Mouse (Mus musculus) ES-E14 (cell line): ENCODE results near the gene Msh2. TPM values are rescaled to one million over a fixed set of nuclear protein-coding genes. Genes with fewer than 3 reads are reported as not detected.

Experiments used
- DNase-seq: peaks from one replicate; pipeline ENCODE4 v3.0.0-alpha.2; 2013; ENCODE audit warnings: low read depth, low spot score
- H3K27ac ChIP-seq: 2 replicates; pipeline ENCODE4 v1.5.1; 2012; ENCODE audit warnings: low read depth, mild to moderate bottlenecking, low read length, moderate library complexity, mixed read lengths; ENCODE audit not compliant: poor library complexity, insufficient read depth, severe bottlenecking
- H3K36me3 ChIP-seq: 2 replicates; pipeline ENCODE4 v1.6.1; 2012; ENCODE audit warnings: mild to moderate bottlenecking, low read length, moderate library complexity, mixed read lengths; ENCODE audit not compliant: control insufficient read depth, poor library complexity, insufficient read depth, severe bottlenecking
- H3K4me1 ChIP-seq, 2 experiments: fragments of 150-350 bp in 1 of 2; sonication (generic) in 1 of 2; 2 replicates each; pipeline ENCODE4 v1.6.1; 2012; ENCODE audit warnings: low read length in 2 of 2, mild to moderate bottlenecking in 1 of 2, mixed read lengths in 1 of 2; ENCODE audit not compliant: control insufficient read depth in 2 of 2, insufficient read depth in 2 of 2, poor library complexity in 1 of 2
- H3K4me3 ChIP-seq, 2 experiments: fragments of 150-350 bp in 1 of 2; sonication (generic) in 1 of 2; 2 replicates each; pipeline ENCODE4 v1.5.1; 2012; ENCODE audit warnings: low read length in 2 of 2, low read depth in 1 of 2, mild to moderate bottlenecking in 1 of 2, mixed read lengths in 1 of 2; ENCODE audit not compliant: insufficient read depth in 1 of 2, poor library complexity in 1 of 2, severe bottlenecking in 1 of 2
- H3K9ac ChIP-seq: 2 replicates; pipeline ENCODE4 v1.6.1; 2012; ENCODE audit warnings: low read depth, mild to moderate bottlenecking, low read length, mixed read lengths; ENCODE audit not compliant: poor library complexity, insufficient read depth, severe bottlenecking
- H3K9me3 ChIP-seq: fragments of 150-350 bp; sonication (generic); 2 replicates; pipeline ENCODE4 v1.6.1; 2012; ENCODE audit warnings: low read depth, mild to moderate bottlenecking, low read length; ENCODE audit not compliant: control insufficient read depth, insufficient read depth
- CHD2 ChIP-seq: IDR thresholded peaks from 2 replicates; pipeline ENCODE4 v1.6.1; 2014; ENCODE audit warnings: mild to moderate bottlenecking, low read depth, low read length, inconsistent platforms
- HCFC1 ChIP-seq: IDR thresholded peaks from 2 replicates; pipeline ENCODE4 v1.6.1; 2012; ENCODE audit warnings: low read length, inconsistent platforms, borderline replicate concordance; ENCODE audit not compliant: insufficient read depth
- MAFK ChIP-seq: IDR thresholded peaks from 2 replicates; pipeline ENCODE4 v1.6.1; 2014; ENCODE audit warnings: mild to moderate bottlenecking, low read depth, low read length, inconsistent platforms; ENCODE audit not compliant: insufficient read depth
- ZC3H11A ChIP-seq: IDR thresholded peaks from 2 replicates; pipeline ENCODE4 v1.6.1; 2012; ENCODE audit warnings: low read depth, mild to moderate bottlenecking, inconsistent platforms, low read length, borderline replicate concordance
- ZNF384 ChIP-seq: IDR thresholded peaks from 2 replicates; pipeline ENCODE4 v1.6.1; 2012; ENCODE audit warnings: low read depth, low read length, inconsistent platforms
- in situ Hi-C, 2 experiments: fragments of 600-800 bp; cut with MboI; formaldehyde crosslinking; loops; one replicate each; pipeline ENCODE4 v1.15.1; 2025; ENCODE audit warnings: low sequenced_read_pairs in 2 of 2, inconsistent platforms in 1 of 2; ENCODE audit not compliant: unreplicated experiment in 2 of 2
- total RNA-seq: library from RNA; depleted of rRNA; stranded (reverse); fragments of 300-350 nt; gene quantifications from 2 replicates; pipeline ENCODE4 v1.2.3, GENCODE M21; 2012

Msh2 gene
- total RNA-seq, 1 experiment: 120 TPM

- Histone ChIP-seq H3K27ac (peak overlapping the region; percentile 73; the same call in 1 of the 2 replicates), H3K4me1 (peaks cover 0 to 18% of the 10 kb centered on the region in 2 experiments; a peak in 2 of 4 replicates), H3K9me3 (no peaks in the 10 kb centered on the region), H3K36me3 (peaks cover 19% of the 10 kb centered on the region), H3K9ac (peak overlapping the region; percentile 88), H3K4me3 (peak overlapping the region; percentile 76 to 91)
- TF ChIP-seq ZC3H11A (no peak), HCFC1 (no peak), MAFK (no peak), ZNF384 (no peak), CHD2 (no peak)
- in situ Hi-C loops: no loop called here
- no peak for DNase-seq
Measured at GRCm38 (mm10) chr17:87637056-87637389, 35.1 kb upstream of the Msh2 start.

GRCm38 (mm10) chr17:87639242-87639641, 32.9 kb upstream of the Msh2 start:
- H3K4me3 ChIP-seq: no peak overlapping the region
- TF ChIP-seq MAFK: no peak
- no peak for TF ChIP-seq ZNF384
- no peak for TF ChIP-seq HCFC1
- no peak for TF ChIP-seq CHD2
- TF ChIP-seq ZC3H11A: no peak
- peaks cover 33% of the 10 kb centered on the region for H3K36me3 ChIP-seq
- H3K9me3 ChIP-seq: no peaks in the 10 kb centered on the region
- H3K27ac ChIP-seq: no peak overlapping the region
- in situ Hi-C loops: no loop called here
- no peak overlapping the region for H3K9ac ChIP-seq
- DNase-seq: no peak
- peaks cover 0 to 14% of the 10 kb centered on the region in 2 experiments; a peak in 2 of 4 replicates for H3K4me1 ChIP-seq

GRCm38 (mm10) chr17:87640272-87640671, 31.9 kb upstream of the Msh2 start:
- Histone ChIP-seq H3K4me1 (peaks cover 0 to 7% of the 10 kb centered on the region in 2 experiments; a peak in 2 of 4 replicates), H3K4me3 (peak overlapping the region in 1 of 2 experiments; percentile 15; a peak in 1 of 4 replicates), H3K27ac (no peak overlapping the region), H3K9me3 (no peaks in the 10 kb centered on the region), H3K36me3 (peaks cover 41% of the 10 kb centered on the region), H3K9ac (no peak overlapping the region)
- TF ChIP-seq ZC3H11A: no peak
- TF ChIP-seq HCFC1: no peak
- no peak for TF ChIP-seq MAFK
- TF ChIP-seq CHD2: no peak
- no peak for TF ChIP-seq ZNF384
- no peak for DNase-seq
- in situ Hi-C loops: no loop called here

GRCm38 (mm10) chr17:87641006-87641405, 31.1 kb upstream of the Msh2 start:
- H3K36me3 ChIP-seq: peaks cover 44% of the 10 kb centered on the region
- no peak for TF ChIP-seq HCFC1

GRCm38 (mm10) chr17:87642744-87643143, 29.4 kb upstream of the Msh2 start:
- in situ Hi-C loops: no loop called here
- Histone ChIP-seq H3K36me3 (peaks cover 53% of the 10 kb centered on the region), H3K4me1 (peaks cover 0 to 5% of the 10 kb centered on the region in 2 experiments; a peak in 2 of 4 replicates), H3K9ac (no peak overlapping the region), H3K4me3 (no peak overlapping the region), H3K27ac (no peak overlapping the region), H3K9me3 (no peaks in the 10 kb centered on the region)
- DNase-seq: no peak
- TF ChIP-seq MAFK (no peak), CHD2 (no peak), ZC3H11A (no peak), HCFC1 (no peak), ZNF384 (no peak)

More at GRCm38 (mm10) chr17:87641006-87641405, 31.1 kb upstream of the Msh2 start:
- H3K4me1 ChIP-seq: peaks cover 0 to 5% of the 10 kb centered on the region in 2 experiments; a peak in 2 of 4 replicates
- no peak overlapping the region for H3K27ac ChIP-seq
- H3K9me3 ChIP-seq: no peaks in the 10 kb centered on the region
- DNase-seq: no peak
- in situ Hi-C loops: no loop called here
- H3K4me3 ChIP-seq: no peak overlapping the region
- H3K9ac ChIP-seq: no peak overlapping the region
